Mouse (Mus musculus) gastrocnemius, adult 18-20 months (tissue): Measurements from ENCODE around the gene Nckap1l. TPM values are rescaled to one million over a fixed set of nuclear protein-coding genes. Genes with fewer than 3 reads are reported as not detected.
A peak's percentile ranks its signal among the peaks of the same experiment; 100 is the strongest.

ENCODE experiments used
- DNase-seq: peaks from one replicate; pipeline ENCODE4 v3.0.0; 2021; ENCODE audit warnings: low spot score
- total RNA-seq, 2 experiments: library from RNA; stranded (reverse); gene quantifications; 2 replicates each; pipeline ENCODE4 v1.2.3; 2021

Gene Nckap1l
- total RNA-seq, 2 experiments from 2014 or later, result 0.71 to 0.90 TPM

GRCm38 (mm10) chr15:103500723-103501122 lies 47.1 kb downstream of the Nckap1l start:
- no peak for DNase-seq

GRCm38 (mm10) chr15:103501186-103501585 lies 47.6 kb downstream of the Nckap1l start:
- DNase-seq, result no peak

GRCm38 (mm10) chr15:103502435-103503250 lies 49.0 kb downstream of the Nckap1l start, which contains the start of gene Pde1b:
TSS of gene Pde1b (plus strand) at chr15:103503034.
- DNase-seq, result peak; percentile 33

GRCm38 (mm10) chr15:103503251-103503600 lies 49.6 kb downstream of the Nckap1l start:
- DNase-seq, result no peak

GRCm38 (mm10) chr15:103503660-103504059 lies 50.1 kb downstream of the Nckap1l start:
- no peak for DNase-seq

GRCm38 (mm10) chr15:103509317-103509716 lies 55.7 kb downstream of the Nckap1l start:
- DNase-seq, result no peak

- no peak for DNase-seq
Observed at GRCm38 (mm10) chr15:103511652-103512051, 58.1 kb downstream of the Nckap1l start.

- DNase-seq, result no peak
Observed at GRCm38 (mm10) chr15:103513621-103514031, 60.0 kb downstream of the Nckap1l start.

GRCm38 (mm10) chr15:103514119-103514518 lies 60.5 kb downstream of the Nckap1l start:
- peak; percentile 72 for DNase-seq

- peak; percentile 12 for DNase-seq
Observed at GRCm38 (mm10) chr15:103514914-103515313, 61.3 kb downstream of the Nckap1l start.

- no peak for DNase-seq
Observed at GRCm38 (mm10) chr15:103518600-103519385, 65.2 kb downstream of the Nckap1l start.

- DNase-seq, result no peak
Observed at GRCm38 (mm10) chr15:103519386-103520378, 66.1 kb downstream of the Nckap1l start.

GRCm38 (mm10) chr15:103522458-103523099 lies 69.0 kb downstream of the Nckap1l start:
- DNase-seq, result no peak

GRCm38 (mm10) chr15:103523156-103523555 lies 69.6 kb downstream of the Nckap1l start:
- DNase-seq, result no peak

GRCm38 (mm10) chr15:103530372-103530771 lies 76.8 kb downstream of the Nckap1l start:
- peak; percentile 52 for DNase-seq

- DNase-seq, result no peak
Observed at GRCm38 (mm10) chr15:103534054-103534620, 80.5 kb downstream of the Nckap1l start.

GRCm38 (mm10) chr15:103535030-103535429 lies 81.4 kb downstream of the Nckap1l start:
- no peak for DNase-seq

GRCm38 (mm10) chr15:103535786-103536185 lies 82.2 kb downstream of the Nckap1l start:
- no peak for DNase-seq

- DNase-seq, result no peak
Observed at GRCm38 (mm10) chr15:103536456-103536855, 82.9 kb downstream of the Nckap1l start.
